Mouse (Mus musculus) hindbrain, embryonic 12.5 days (tissue): Measurements from ENCODE around the gene Ahnak. TPM values are rescaled to one million over a fixed set of nuclear protein-coding genes. Genes with fewer than 3 reads are reported as not detected.
"Not testable (repeated sequence)": the region's sequence is repeated elsewhere in the genome, so short reads cannot be mapped to it uniquely, and the experiment has no call there.

ENCODE experiments used
- ATAC-seq: fragments of 200-750 bp; cut with Nextera tagmentation; 2 replicates; pipeline ENCODE4 v1.8.0; 2017; ENCODE audit warnings: moderate TSS enrichment; ENCODE audit not compliant: low FRiP score
- H3K27ac ChIP-seq: fragments of 300-500 bp; sonication (generic); 2 replicates; pipeline ENCODE4 v1.5.1; 2016; ENCODE audit warnings: mild to moderate bottlenecking
- H3K27me3 ChIP-seq: fragments of 300-500 bp; sonication (generic); 2 replicates; pipeline ENCODE4 v1.6.1; 2016; ENCODE audit warnings: mild to moderate bottlenecking
- H3K36me3 ChIP-seq: fragments of 300-500 bp; sonication (generic); 2 replicates; pipeline ENCODE4 v1.6.1; 2016; ENCODE audit warnings: mild to moderate bottlenecking
- H3K4me1 ChIP-seq: fragments of 300-500 bp; sonication (generic); 2 replicates; pipeline ENCODE4 v1.6.1; 2016
- H3K4me2 ChIP-seq: fragments of 300-500 bp; sonication (generic); replicated peaks from 2 replicates; pipeline ENCODE4 v1.6.1; 2016; ENCODE audit warnings: mild to moderate bottlenecking
- H3K4me3 ChIP-seq: fragments of 300-500 bp; sonication (generic); 2 replicates; pipeline ENCODE4 v1.5.1; 2016; ENCODE audit warnings: mild to moderate bottlenecking
- H3K9ac ChIP-seq: fragments of 300-500 bp; sonication (generic); 2 replicates; pipeline ENCODE4 v1.6.1; 2016; ENCODE audit warnings: mild to moderate bottlenecking, moderate library complexity
- H3K9me3 ChIP-seq: fragments of 300-500 bp; sonication (generic); replicated peaks from 2 replicates; pipeline ENCODE4 v1.6.1; 2016; ENCODE audit warnings: mild to moderate bottlenecking
- WGBS: fragments of 180-500 bp; shearing (Covaris S2); methylation state at CpG from one replicate; pipeline ENCODE4 v1.1.7; 2016; 5-methylcytosine and 5-hydroxymethylcytosine counted together
- polyA plus RNA-seq: library from polyadenylated mRNA; unstranded; fragments of >200 nt; fragmentation: Nextera tagmentation; extraction: Ambion mirVana; gene quantifications from 2 replicates; pipeline ENCODE4 v1.2.1, GENCODE M21; 2016

Ahnak gene
- polyA plus RNA-seq, 1 experiment from 2014 or later = 12.7 TPM

GRCm38 (mm10) chr19:9123986-9124385 is 134.9 kb downstream of the Ahnak start:
- 96% methylated on average over 2 of the region's 2 CpGs for WGBS
- H3K27ac ChIP-seq = not testable (repeated sequence)

More at GRCm38 (mm10) chr19:9123986-9124385, 134.9 kb downstream of the Ahnak start:
- not testable (repeated sequence) for ATAC-seq, H3K4me1 ChIP-seq, H3K36me3 ChIP-seq, H3K9me3 ChIP-seq, H3K27me3 ChIP-seq, H3K4me2 ChIP-seq, H3K4me3 ChIP-seq, H3K9ac ChIP-seq

Other genes starting within 250 kb of the Ahnak start
- gene 1700092M07Rik, start 248.6 kb upstream of the Ahnak start, polyA plus RNA-seq = 2.4 and 4.5 TPM in 2 replicates
- gene Stx5a, start 247.9 kb upstream of the Ahnak start, polyA plus RNA-seq = 128 and 132 TPM in 2 replicates
- 190 and 196 TPM in 2 replicates for gene Nxf1, start 232.2 kb upstream of the Ahnak start, polyA plus RNA-seq
- 189 and 213 TPM in 2 replicates for gene Tmem223, start 218.3 kb upstream of the Ahnak start, polyA plus RNA-seq
- gene Tmem179b, start 214.8 kb upstream of the Ahnak start, polyA plus RNA-seq = 36.9 and 39.7 TPM in 2 replicates
- 31.8 and 32.4 TPM in 2 replicates for gene Taf6l, start 202.9 kb upstream of the Ahnak start, polyA plus RNA-seq
- gene Polr2g, start 190.7 kb upstream of the Ahnak start, polyA plus RNA-seq = 146 and 149 TPM in 2 replicates
- gene Zbtb3, start 186.7 kb upstream of the Ahnak start, polyA plus RNA-seq = 6.5 and 7.4 TPM in 2 replicates
- gene Ttc9c, start 170.0 kb upstream of the Ahnak start, polyA plus RNA-seq = 55.6 and 61.4 TPM in 2 replicates
- gene Hnrnpul2, start 169.3 kb upstream of the Ahnak start, polyA plus RNA-seq = 6.2 and 6.8 TPM in 2 replicates
- not detected in 2 replicates for gene AC129217.1, start 159.5 kb upstream of the Ahnak start, polyA plus RNA-seq
- gene Bscl2, start 151.8 kb upstream of the Ahnak start, polyA plus RNA-seq = 65.8 and 66.1 TPM in 2 replicates
- 171 and 176 TPM in 2 replicates for gene Gng3, start 150.1 kb upstream of the Ahnak start, polyA plus RNA-seq
- 0.49 and 0.82 TPM in 2 replicates for gene Lrrn4cl, start 138.5 kb upstream of the Ahnak start, polyA plus RNA-seq
- 166 and 175 TPM in 2 replicates for gene Ubxn1, start 117.8 kb upstream of the Ahnak start, polyA plus RNA-seq
- gene Uqcc3, start 108.4 kb upstream of the Ahnak start, polyA plus RNA-seq = 62.1 and 64.7 TPM in 2 replicates
- 69.0 and 69.5 TPM in 2 replicates for gene Lbhd1, start 105.6 kb upstream of the Ahnak start, polyA plus RNA-seq
- not detected in 2 replicates for gene Gm49403, start 105.4 kb upstream of the Ahnak start, polyA plus RNA-seq
- gene 1810009A15Rik, start 100.4 kb upstream of the Ahnak start, polyA plus RNA-seq = 74.3 and 87.4 TPM in 2 replicates
- gene Gm49416, start 100.4 kb upstream of the Ahnak start, polyA plus RNA-seq = not detected in 2 replicates
- 43.4 and 45.2 TPM in 2 replicates for gene Ints5, start 96.3 kb upstream of the Ahnak start, polyA plus RNA-seq
- gene Ganab, start 91.2 kb upstream of the Ahnak start, polyA plus RNA-seq = 114 and 118 TPM in 2 replicates
- gene B3gat3, start 68.9 kb upstream of the Ahnak start, polyA plus RNA-seq = 79.6 and 82.8 TPM in 2 replicates
- 1.8 and 3.2 TPM in 2 replicates for gene Rom1, start 59.9 kb upstream of the Ahnak start, polyA plus RNA-seq
- gene Eml3, start 59.7 kb upstream of the Ahnak start, polyA plus RNA-seq = 17.0 and 17.1 TPM in 2 replicates
- 174 and 185 TPM in 2 replicates for gene Mta2, start 47.4 kb upstream of the Ahnak start, polyA plus RNA-seq
- 32.3 and 35.7 TPM in 2 replicates for gene Tut1, start 35.4 kb upstream of the Ahnak start, polyA plus RNA-seq
- gene Eef1g, start 22.2 kb upstream of the Ahnak start, polyA plus RNA-seq = 352 and 372 TPM in 2 replicates
- gene Scgb1a1, start 98.7 kb downstream of the Ahnak start, polyA plus RNA-seq = not detected in 2 replicates
- 16.8 and 18.0 TPM in 2 replicates for gene Asrgl1, start 146.4 kb downstream of the Ahnak start, polyA plus RNA-seq